ENCODE assay signal across 15 mouse cellular contexts in genomic region chr6:31636954-31637353, GRCm38 (mm10).
A peak's percentile ranks its signal among the peaks of the same experiment; 100 is the strongest.
DNase-seq lines count a peak whose midpoint lies in the region; ATAC-seq lines count a peak whose summit lies in the region.
"Had no signal": no experiment of that assay in that cellular context is flagged by ENCODE, and none has a peak within 500 bp of the region (broad histone marks: within the 10 kb centered on the region; RNA-seq: fewer than 3 reads in every experiment).

No protein-coding gene starts in this region.

- WGBS in heart, embryonic 14.5 days = 16% methylated on average over 9 of the region's 9 CpGs
- WGBS in liver, embryonic 13.5 days (ENCODE audit: insufficient replicate concordance) = 40% methylated on average over 9 of the region's 9 CpGs

- peaks cover 20 to 23% of the 10 kb centered on the region in 2 experiments for H3K4me1 ChIP-seq in heart, embryonic 14.5 days (ENCODE audit: control insufficient read depth in 2 of 2, insufficient read depth in 2 of 2, low read length in 2 of 2)
- H3K4me1 ChIP-seq in megakaryocyte, embryonic 14.5 days = peaks cover 84% of the 10 kb centered on the region
- peaks cover 51% of the 10 kb centered on the region for H3K4me1 ChIP-seq in liver, embryonic 13.5 days (replicated peaks)
- H3K4me1 ChIP-seq: embryonic facial prominence, embryonic 12.5 days; stomach, embryonic 15.5 days had no signal

- H3K27me3 ChIP-seq in heart, embryonic 14.5 days (ENCODE audit: control insufficient read depth, insufficient read depth, low read length) = no peaks in the 10 kb centered on the region
- no peaks in the 10 kb centered on the region for H3K27me3 ChIP-seq in megakaryocyte, embryonic 14.5 days (replicated peaks)
- 0 out of 2 replicates have a peak, but pooled peaks cover 3% of the 10 kb centered on the region for H3K27me3 ChIP-seq in liver, embryonic 13.5 days
- H3K27me3 ChIP-seq: stomach, embryonic 15.5 days had no signal

- no peak for ATAC-seq in heart, embryonic 14.5 days (ENCODE audit: insufficient number of reproducible peaks, insufficient read depth, low FRiP score, low read depth)
- no peak for ATAC-seq in megakaryocyte, adult 5-6 weeks (ENCODE audit: poor library complexity, severe bottlenecking)
- no peak for ATAC-seq in liver, embryonic 13.5 days (ENCODE audit: low read depth)
- ATAC-seq: hindbrain, postnatal 0 days had no signal

- DNase-seq in heart, postnatal 4 days = no peak
- DNase-seq in embryo, embryonic 9.5 days (ENCODE audit: extremely low spot score) = peak; percentile 58
- no peak for DNase-seq in liver, embryonic 13.5 days
- no peak for DNase-seq in ovary, postnatal 36 days (ENCODE audit: low spot score)
- DNase-seq: cerebellum, adult 2 months; kidney, postnatal 14 days; layer of hippocampus, adult 9-11 months; thymus, postnatal 25 days had no signal

- no peaks in the 10 kb centered on the region for H3K9me3 ChIP-seq in heart, embryonic 14.5 days (ENCODE audit: control insufficient read depth, low read length)
- H3K9me3 ChIP-seq in megakaryocyte, embryonic 14.5 days = no peaks in the 10 kb centered on the region
- no peaks in the 10 kb centered on the region for H3K9me3 ChIP-seq in liver, embryonic 13.5 days (replicated peaks)
- H3K9me3 ChIP-seq: embryonic facial prominence, embryonic 12.5 days; liver, embryonic 15.5 days; stomach, embryonic 15.5 days had no signal

- no peak overlapping the region for H3K27ac ChIP-seq in heart, embryonic 14.5 days (replicated peaks in 1 of 2; ENCODE audit: control insufficient read depth in 1 of 2, insufficient read depth in 1 of 2, low read depth in 2 of 2, low read length in 2 of 2)
- H3K27ac ChIP-seq in liver, embryonic 13.5 days = 0 out of 2 replicates have a peak overlapping the region, but pooled peaks have one; percentile 30
- H3K27ac ChIP-seq: embryonic facial prominence, embryonic 12.5 days; hindbrain, postnatal 0 days; stomach, embryonic 15.5 days had no signal

- H3K36me3 ChIP-seq in heart, embryonic 14.5 days (ENCODE audit: control insufficient read depth, insufficient read depth, low read length) = no peaks in the 10 kb centered on the region
- H3K36me3 ChIP-seq in megakaryocyte, embryonic 14.5 days (replicated peaks; ENCODE audit: low read length) = no peaks in the 10 kb centered on the region
- no peaks in the 10 kb centered on the region for H3K36me3 ChIP-seq in liver, embryonic 13.5 days
- H3K36me3 ChIP-seq: embryonic facial prominence, embryonic 12.5 days; liver, embryonic 15.5 days; stomach, embryonic 15.5 days had no signal

- 0 out of 2 replicates have a peak overlapping the region, but pooled peaks have one; percentile 11 for H3K9ac ChIP-seq in heart, embryonic 14.5 days (ENCODE audit: low read length)
- H3K9ac ChIP-seq in liver, embryonic 13.5 days = 0 out of 2 replicates have a peak overlapping the region, but pooled peaks have one; percentile 28
- H3K9ac ChIP-seq: embryonic facial prominence, embryonic 12.5 days; liver, embryonic 15.5 days; stomach, embryonic 15.5 days had no signal

- H3K4me3 ChIP-seq in heart, embryonic 14.5 days (ENCODE audit: control insufficient read depth in 1 of 2, insufficient read depth in 1 of 2, low read depth in 1 of 2, low read length in 2 of 2) = no peak overlapping the region
- H3K4me3 ChIP-seq in megakaryocyte, embryonic 14.5 days (replicated peaks) = peak overlapping the region; percentile 68
- H3K4me3 ChIP-seq in liver, embryonic 13.5 days (replicated peaks) = no peak overlapping the region
- H3K4me3 ChIP-seq: embryonic facial prominence, embryonic 12.5 days; liver, embryonic 15.5 days; stomach, embryonic 15.5 days had no signal

- no peak overlapping the region for H3K4me2 ChIP-seq in heart, embryonic 14.5 days (ENCODE audit: low read length)
- peak overlapping the region; percentile 46; the same call in 1 of the 2 replicates for H3K4me2 ChIP-seq in liver, embryonic 13.5 days
- H3K4me2 ChIP-seq: embryonic facial prominence, embryonic 12.5 days; stomach, embryonic 15.5 days had no signal
